Mouse (Mus musculus): ENCODE measurements at regions not wholly inside any gene's neighbourhood (a gene's known extent, or its start where the extent isn't known, plus 50 kb on each side); places are given as distances from the start of the nearest gene placed in this dataset.

- no peak overlapping the region for H3K9ac ChIP-seq (replicated peaks)
- H3K4me1 ChIP-seq: no peaks in the 10 kb centered on the region
- H3K27me3 ChIP-seq: peaks cover 82% of the 10 kb centered on the region
- no peak overlapping the region for H3K4me3 ChIP-seq
- no peaks in the 10 kb centered on the region for H3K36me3 ChIP-seq
- H3K9me3 ChIP-seq: no peaks in the 10 kb centered on the region
- H3K27ac ChIP-seq (replicated peaks): no peak overlapping the region
- 77% methylated on average over 5 of the region's 5 CpGs for WGBS
- ATAC-seq (ENCODE audit: low FRiP score, low read depth): no peak
- no peak overlapping the region for H3K4me2 ChIP-seq (replicated peaks)
Measured at GRCm38 (mm10) chr13:53543291-53543690, 70.4 kb upstream of the Msx2 start.

- Histone ChIP-seq H3K27ac (replicated peaks) (no peak overlapping the region), H3K4me2 (replicated peaks) (no peak overlapping the region), H3K9me3 (no peaks in the 10 kb centered on the region), H3K4me3 (no peak overlapping the region), H3K36me3 (no peaks in the 10 kb centered on the region), H3K4me1 (no peaks in the 10 kb centered on the region), H3K27me3 (peaks cover 65% of the 10 kb centered on the region), H3K9ac (replicated peaks) (no peak overlapping the region)
- 93% methylated on average over 5 of the region's 5 CpGs for WGBS
- no peak for ATAC-seq (ENCODE audit: low FRiP score, low read depth)
Measured at GRCm38 (mm10) chr13:53539797-53540196, 66.9 kb upstream of the Msx2 start.

DNA sequence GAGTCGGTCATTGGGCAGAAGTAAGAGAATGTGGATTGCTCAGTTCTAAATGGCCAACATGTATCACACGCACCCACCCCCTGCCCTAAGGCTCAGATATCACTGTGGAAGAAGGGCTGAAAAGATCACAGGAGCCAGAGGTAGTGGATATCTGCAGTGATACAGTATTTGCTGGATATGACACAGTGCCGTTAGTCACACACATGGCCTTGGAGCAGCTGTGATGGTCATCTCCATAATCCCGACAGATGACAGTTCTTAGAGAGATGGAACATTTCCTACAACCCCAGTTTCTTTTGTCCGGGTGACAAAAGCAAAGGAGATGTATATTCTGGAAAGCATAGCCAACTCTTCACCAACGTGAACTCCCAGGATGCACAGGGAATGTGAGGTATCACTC, 65.1 kb upstream of the Msx2 start:
- Histone ChIP-seq H3K4me3 (no peak overlapping the region), H3K4me1 (no peaks in the 10 kb centered on the region), H3K27ac (replicated peaks) (no peak overlapping the region), H3K36me3 (no peaks in the 10 kb centered on the region), H3K9me3 (no peaks in the 10 kb centered on the region), H3K27me3 (peaks cover 59% of the 10 kb centered on the region), H3K9ac (replicated peaks) (no peak overlapping the region), H3K4me2 (replicated peaks) (no peak overlapping the region)
- no peak for ATAC-seq (ENCODE audit: low FRiP score, low read depth)
- 89% methylated on average over 6 of the region's 6 CpGs for WGBS

DNA sequence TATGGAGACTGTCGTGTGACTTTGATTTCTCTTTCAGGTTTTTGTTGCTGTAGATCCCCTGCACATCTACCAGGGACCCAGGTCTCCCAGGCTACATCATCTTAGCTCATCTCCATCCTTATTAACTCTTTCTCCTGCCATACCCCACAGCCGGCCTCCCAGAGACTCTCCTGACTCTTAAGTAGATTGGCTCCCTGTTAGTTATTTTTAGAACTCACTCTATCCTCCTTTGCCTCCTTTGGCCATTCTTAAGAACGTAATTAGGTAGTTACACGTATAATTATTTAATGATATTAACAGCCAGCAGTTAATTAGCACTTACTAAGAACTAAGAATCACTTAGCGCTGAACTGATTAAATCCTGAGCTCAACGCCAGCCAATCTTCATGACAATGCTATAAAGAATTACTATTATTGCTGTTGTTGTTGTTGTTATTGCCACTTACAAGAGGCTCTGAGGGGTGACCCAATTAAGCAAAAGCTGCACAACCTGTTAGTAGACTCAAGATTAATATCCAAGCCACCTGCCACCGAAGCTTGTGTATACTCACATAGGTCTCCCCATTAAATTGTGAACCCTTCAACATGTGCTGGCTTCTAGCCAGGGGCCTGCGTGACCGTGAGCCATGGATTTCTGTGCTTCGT, 63.0 kb upstream of the Msx2 start:
- Histone ChIP-seq H3K4me1 (no peaks in the 10 kb centered on the region), H3K4me2 (replicated peaks) (no peak overlapping the region), H3K27ac (replicated peaks) (no peak overlapping the region), H3K9ac (replicated peaks) (no peak overlapping the region), H3K27me3 (peaks cover 53% of the 10 kb centered on the region), H3K9me3 (no peaks in the 10 kb centered on the region), H3K4me3 (no peak overlapping the region), H3K36me3 (no peaks in the 10 kb centered on the region)
- ATAC-seq (ENCODE audit: low FRiP score, low read depth): no peak
- WGBS: 83% methylated on average over 10 of the region's 10 CpGs

- Histone ChIP-seq H3K4me1 (no peaks in the 10 kb centered on the region), H3K27me3 (peaks cover 45% of the 10 kb centered on the region), H3K36me3 (no peaks in the 10 kb centered on the region), H3K27ac (replicated peaks) (no peak overlapping the region), H3K9me3 (no peaks in the 10 kb centered on the region), H3K4me2 (replicated peaks) (no peak overlapping the region), H3K9ac (replicated peaks) (no peak overlapping the region), H3K4me3 (no peak overlapping the region)
- 60% methylated on average over 8 of the region's 8 CpGs for WGBS
- ATAC-seq (ENCODE audit: low FRiP score, low read depth): no peak
Measured at GRCm38 (mm10) chr13:53533738-53534137, 60.9 kb upstream of the Msx2 start.

- H3K27ac ChIP-seq (replicated peaks): no peak overlapping the region
- WGBS: 85% methylated on average over 9 of the region's 9 CpGs
Measured at GRCm38 (mm10) chr13:53526880-53527279, 54.0 kb upstream of the Msx2 start.

DNA sequence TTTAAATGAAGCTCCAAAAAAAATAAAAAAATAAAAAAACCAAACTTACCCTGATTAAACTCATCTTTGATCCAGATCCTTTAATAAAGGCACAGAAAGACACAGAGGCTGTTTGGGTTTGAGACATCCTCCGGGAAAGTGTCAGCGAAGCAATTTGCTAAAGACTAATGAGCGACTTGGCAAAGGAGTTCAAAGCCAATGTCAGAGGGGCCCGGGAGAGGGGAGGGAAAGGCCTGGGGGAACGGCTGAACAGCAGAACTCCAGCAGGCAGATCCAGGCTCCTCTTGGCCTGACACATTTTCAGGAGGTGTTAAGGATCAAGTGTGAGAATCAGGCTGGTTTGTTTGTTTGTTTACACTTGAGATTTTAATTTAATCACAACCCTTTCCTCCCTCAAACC, 49.9 kb upstream of the Msx2 start:
- 55% methylated on average over 5 of the region's 5 CpGs for WGBS

More at GRCm38 (mm10) chr13:53526880-53527279, 54.0 kb upstream of the Msx2 start:
- no peak overlapping the region for H3K4me2 ChIP-seq (replicated peaks)
- H3K4me1 ChIP-seq: no peaks in the 10 kb centered on the region
- no peak overlapping the region for H3K9ac ChIP-seq (replicated peaks)
- H3K36me3 ChIP-seq: no peaks in the 10 kb centered on the region
- H3K4me3 ChIP-seq: no peak overlapping the region
- ATAC-seq (ENCODE audit: low FRiP score, low read depth): no peak
- peaks cover 32% of the 10 kb centered on the region for H3K27me3 ChIP-seq
- H3K9me3 ChIP-seq: no peaks in the 10 kb centered on the region

More for the DNA sequence above, 49.9 kb upstream of the Msx2 start:
- H3K36me3 ChIP-seq: no peaks in the 10 kb centered on the region
- H3K4me2 ChIP-seq (replicated peaks): no peak overlapping the region
- ATAC-seq (ENCODE audit: low FRiP score, low read depth): no peak
- peaks cover 15% of the 10 kb centered on the region for H3K4me1 ChIP-seq
- H3K4me3 ChIP-seq: no peak overlapping the region
- no peak overlapping the region for H3K27ac ChIP-seq (replicated peaks)
- no peaks in the 10 kb centered on the region for H3K9me3 ChIP-seq
- peaks cover 18% of the 10 kb centered on the region for H3K27me3 ChIP-seq
- no peak overlapping the region for H3K9ac ChIP-seq (replicated peaks)

All from midbrain, embryonic 12.5 days (tissue).